Mouse (Mus musculus): ENCODE results near the gene Lhb. TPM values are rescaled to one million over a fixed set of nuclear protein-coding genes. Genes with fewer than 3 reads are reported as not detected.

The Lhb gene
- not detected in 2 replicates for polyA plus RNA-seq (2015; fragmentation: Nextera tagmentation; extraction: Ambion mirVana)

GRCm38 (mm10) chr7:45420615-45420919, at the start of gene Lhb:
Lhb (plus strand) TSS chr7:45420820.
- 42% methylated on average over 6 of the region's 6 CpGs for WGBS
- no peak within 1 kb of the TSS for H3K4me3 ChIP-seq (ENCODE audit: low read depth, low read length)
- no peak for TF ChIP-seq CTCF (IDR thresholded peaks at IDR 0.05; ENCODE audit: low read depth)
- peaks cover 22% of the 10 kb centered on the region for H3K27me3 ChIP-seq (replicated peaks; ENCODE audit: control insufficient read depth, insufficient read depth, low read length)
- H3K36me3 ChIP-seq (ENCODE audit: control insufficient read depth, insufficient read depth) = peaks cover 49% of the 10 kb centered on the region
- H3K4me2 ChIP-seq (replicated peaks; ENCODE audit: low read depth) = no peak within 1 kb of the TSS
- H3K27ac ChIP-seq (ENCODE audit: low read depth, low read length) = no peak within 1 kb of the TSS; the same call in 1 of the 2 replicates
- H3K9me3 ChIP-seq (ENCODE audit: control insufficient read depth) = no peaks in the 10 kb centered on the region
- H3K4me1 ChIP-seq (replicated peaks; ENCODE audit: control insufficient read depth, insufficient read depth, low read length) = 0 out of 2 replicates have a peak, but pooled peaks cover under 1% of the 10 kb centered on the region
- H3K9ac ChIP-seq (ENCODE audit: low read depth, low read length) = no peak within 1 kb of the TSS
- no peak for ATAC-seq

GRCm38 (mm10) chr7:45372371-45372770, 48.2 kb upstream of the Lhb start:
- Histone ChIP-seq H3K27ac (ENCODE audit: low read depth, low read length) (no peak overlapping the region), H3K4me1 (replicated peaks; ENCODE audit: control insufficient read depth, insufficient read depth, low read length) (peaks cover 4% of the 10 kb centered on the region; the same call in 1 of the 2 replicates)
- WGBS = 73% methylated on average over 5 of the region's 5 CpGs

DNA sequence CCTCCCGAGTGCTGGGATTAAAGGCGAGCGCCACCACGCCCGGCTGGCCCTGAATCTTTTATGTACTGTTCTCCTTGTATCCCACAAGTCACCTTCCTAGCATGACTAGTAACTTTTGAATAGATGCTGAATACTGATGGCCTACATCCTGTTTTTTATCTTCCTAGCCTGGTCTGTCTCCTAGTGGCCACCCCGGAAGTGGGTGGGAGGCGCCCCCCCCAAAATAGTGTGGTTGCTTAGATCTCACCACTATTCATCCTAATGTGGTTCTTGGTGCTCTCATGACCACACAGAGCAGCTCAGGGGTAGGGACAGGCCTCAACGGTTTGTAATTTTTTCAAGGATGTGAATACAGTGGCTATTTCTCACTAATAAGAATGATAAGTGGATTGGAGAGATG, 46.0 kb upstream of the Lhb start:
- TF ChIP-seq CTCF (IDR thresholded peaks at IDR 0.05; ENCODE audit: low read depth) = no peak
- Histone ChIP-seq H3K4me2 (replicated peaks; ENCODE audit: low read depth) (no peak overlapping the region), H3K27ac (ENCODE audit: low read depth, low read length) (no peak overlapping the region), H3K9me3 (ENCODE audit: control insufficient read depth) (no peaks in the 10 kb centered on the region), H3K9ac (ENCODE audit: low read depth, low read length) (no peak overlapping the region), H3K36me3 (ENCODE audit: control insufficient read depth, insufficient read depth) (peaks cover 48% of the 10 kb centered on the region), H3K4me1 (replicated peaks; ENCODE audit: control insufficient read depth, insufficient read depth, low read length) (peaks cover 4% of the 10 kb centered on the region; the same call in 1 of the 2 replicates), H3K4me3 (ENCODE audit: low read depth, low read length) (no peak overlapping the region), H3K27me3 (replicated peaks; ENCODE audit: control insufficient read depth, insufficient read depth, low read length) (no peaks in the 10 kb centered on the region)
- no peak for ATAC-seq
- 86% methylated on average over 8 of the region's 8 CpGs for WGBS

More at GRCm38 (mm10) chr7:45372371-45372770, 48.2 kb upstream of the Lhb start:
- Histone ChIP-seq H3K4me2 (replicated peaks; ENCODE audit: low read depth) (no peak overlapping the region), H3K4me3 (ENCODE audit: low read depth, low read length) (no peak overlapping the region), H3K27me3 (replicated peaks; ENCODE audit: control insufficient read depth, insufficient read depth, low read length) (peaks cover 14% of the 10 kb centered on the region), H3K9me3 (ENCODE audit: control insufficient read depth) (no peaks in the 10 kb centered on the region), H3K36me3 (ENCODE audit: control insufficient read depth, insufficient read depth) (peaks cover 26% of the 10 kb centered on the region), H3K9ac (ENCODE audit: low read depth, low read length) (no peak overlapping the region)
- no peak for ATAC-seq
- TF ChIP-seq CTCF (IDR thresholded peaks at IDR 0.05; ENCODE audit: low read depth) = no peak

- Histone ChIP-seq H3K9ac (ENCODE audit: low read depth, low read length) (no peak overlapping the region), H3K4me3 (ENCODE audit: low read depth, low read length) (no peak overlapping the region), H3K27me3 (replicated peaks; ENCODE audit: control insufficient read depth, insufficient read depth, low read length) (no peaks in the 10 kb centered on the region), H3K9me3 (ENCODE audit: control insufficient read depth) (no peaks in the 10 kb centered on the region), H3K4me1 (replicated peaks; ENCODE audit: control insufficient read depth, insufficient read depth, low read length) (no peaks in the 10 kb centered on the region), H3K4me2 (replicated peaks; ENCODE audit: low read depth) (no peak overlapping the region), H3K27ac (ENCODE audit: low read depth, low read length) (no peak overlapping the region), H3K36me3 (ENCODE audit: control insufficient read depth, insufficient read depth) (peaks cover 63% of the 10 kb centered on the region)
- no peak for TF ChIP-seq CTCF (IDR thresholded peaks at IDR 0.05; ENCODE audit: low read depth)
- 69% methylated on average over 1 of the region's 1 CpGs for WGBS
- no peak for ATAC-seq
Measured at GRCm38 (mm10) chr7:45376057-45376456, 44.6 kb upstream of the Lhb start.

GRCm38 (mm10) chr7:45386077-45386476, 34.5 kb upstream of the Lhb start:
- Histone ChIP-seq H3K4me2 (replicated peaks; ENCODE audit: low read depth) (no peak overlapping the region), H3K27me3 (replicated peaks; ENCODE audit: control insufficient read depth, insufficient read depth, low read length) (no peaks in the 10 kb centered on the region), H3K27ac (ENCODE audit: low read depth, low read length) (no peak overlapping the region), H3K36me3 (ENCODE audit: control insufficient read depth, insufficient read depth) (peaks cover 96% of the 10 kb centered on the region), H3K9me3 (ENCODE audit: control insufficient read depth) (no peaks in the 10 kb centered on the region), H3K4me3 (ENCODE audit: low read depth, low read length) (no peak overlapping the region), H3K9ac (ENCODE audit: low read depth, low read length) (no peak overlapping the region), H3K4me1 (replicated peaks; ENCODE audit: control insufficient read depth, insufficient read depth, low read length) (no peaks in the 10 kb centered on the region)
- WGBS = 92% methylated on average over 3 of the region's 3 CpGs
- no peak for ATAC-seq
- peak; percentile 57 for TF ChIP-seq CTCF (IDR thresholded peaks at IDR 0.05; ENCODE audit: low read depth)

GRCm38 (mm10) chr7:45395129-45395541, 25.5 kb upstream of the Lhb start:
- no peaks in the 10 kb centered on the region for H3K27me3 ChIP-seq (replicated peaks; ENCODE audit: control insufficient read depth, insufficient read depth, low read length)
- no peaks in the 10 kb centered on the region for H3K9me3 ChIP-seq (ENCODE audit: control insufficient read depth)
- H3K4me2 ChIP-seq (replicated peaks; ENCODE audit: low read depth) = peak overlapping the region; percentile 77
- peak overlapping the region; percentile 95 for H3K27ac ChIP-seq (ENCODE audit: low read depth, low read length)
- H3K4me3 ChIP-seq (ENCODE audit: low read depth, low read length) = peak overlapping the region; percentile 68
- TF ChIP-seq CTCF (IDR thresholded peaks at IDR 0.05; ENCODE audit: low read depth) = no peak
- H3K9ac ChIP-seq (ENCODE audit: low read depth, low read length) = peak overlapping the region; percentile 84
- H3K36me3 ChIP-seq (ENCODE audit: control insufficient read depth, insufficient read depth) = peaks cover 26% of the 10 kb centered on the region
- 1% methylated on average over 19 of the region's 20 CpGs for WGBS
- peak; percentile 71 for ATAC-seq
- peaks cover 9% of the 10 kb centered on the region; the same call in 1 of the 2 replicates for H3K4me1 ChIP-seq (replicated peaks; ENCODE audit: control insufficient read depth, insufficient read depth, low read length)
